Mouse (Mus musculus) effector memory CD4-positive, alpha-beta T cell, adult 5 months (primary cell): Measurements from ENCODE around the gene Dennd2c. TPM values are rescaled to one million over a fixed set of nuclear protein-coding genes. Genes with fewer than 3 reads are reported as not detected.

ENCODE experiments used
- polyA plus RNA-seq: library from polyadenylated mRNA; unstranded; fragments of 100-300 nt; shearing (Covaris generic); gene quantifications from one replicate; pipeline ENCODE4 v1.2.1, GENCODE M21; 2017

Dennd2c gene
- polyA plus RNA-seq: 0.76 TPM

DNA sequence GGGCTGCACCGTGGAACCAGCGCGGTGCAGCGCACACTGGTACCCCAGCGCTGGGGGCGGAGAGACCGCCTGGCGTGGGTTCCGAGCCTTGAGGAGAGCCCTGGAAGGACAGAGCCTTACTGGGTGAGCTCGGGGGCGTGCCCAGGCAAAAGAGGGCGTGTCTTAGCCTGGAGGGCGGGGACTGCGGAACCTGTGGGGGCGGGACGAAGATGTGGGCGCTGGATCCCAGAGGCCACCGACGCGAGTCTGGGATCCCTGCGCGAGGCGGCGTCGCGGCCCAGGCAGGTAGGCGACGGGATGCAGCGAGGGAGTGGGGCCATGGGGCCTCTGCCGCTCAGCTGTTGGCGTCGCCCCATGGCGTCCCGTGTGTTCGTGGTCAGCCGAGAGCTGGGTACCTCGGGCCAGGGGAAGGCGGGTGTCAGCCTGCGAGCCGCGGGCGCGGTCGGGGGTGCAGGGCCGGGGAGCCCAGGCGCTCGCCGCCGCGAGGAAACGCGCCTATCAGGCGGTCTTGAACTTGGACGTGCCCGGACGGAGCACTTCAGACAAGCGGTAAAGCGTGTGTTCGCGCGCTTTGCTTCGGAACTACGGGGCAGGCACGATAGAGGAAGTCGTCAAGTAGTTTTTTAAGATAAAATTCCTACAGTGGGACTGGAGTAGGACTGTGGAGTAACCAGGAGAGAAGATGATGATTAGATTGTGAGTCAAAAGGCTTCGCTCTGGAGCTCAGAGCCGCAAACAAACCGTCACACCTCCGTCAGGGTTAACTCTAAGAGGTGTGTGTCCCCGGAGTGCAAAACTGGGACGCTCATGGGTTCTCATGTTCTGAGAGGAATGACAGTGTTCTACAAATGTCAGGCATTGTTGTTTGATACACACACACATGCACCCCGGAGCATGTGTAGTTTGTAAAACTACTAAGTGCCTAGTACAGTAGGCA is at the start of gene Dennd2c:
Gene Dennd2c (plus strand): TSS at position 151 of the 937 bp plus-strand sequence.

DNA sequence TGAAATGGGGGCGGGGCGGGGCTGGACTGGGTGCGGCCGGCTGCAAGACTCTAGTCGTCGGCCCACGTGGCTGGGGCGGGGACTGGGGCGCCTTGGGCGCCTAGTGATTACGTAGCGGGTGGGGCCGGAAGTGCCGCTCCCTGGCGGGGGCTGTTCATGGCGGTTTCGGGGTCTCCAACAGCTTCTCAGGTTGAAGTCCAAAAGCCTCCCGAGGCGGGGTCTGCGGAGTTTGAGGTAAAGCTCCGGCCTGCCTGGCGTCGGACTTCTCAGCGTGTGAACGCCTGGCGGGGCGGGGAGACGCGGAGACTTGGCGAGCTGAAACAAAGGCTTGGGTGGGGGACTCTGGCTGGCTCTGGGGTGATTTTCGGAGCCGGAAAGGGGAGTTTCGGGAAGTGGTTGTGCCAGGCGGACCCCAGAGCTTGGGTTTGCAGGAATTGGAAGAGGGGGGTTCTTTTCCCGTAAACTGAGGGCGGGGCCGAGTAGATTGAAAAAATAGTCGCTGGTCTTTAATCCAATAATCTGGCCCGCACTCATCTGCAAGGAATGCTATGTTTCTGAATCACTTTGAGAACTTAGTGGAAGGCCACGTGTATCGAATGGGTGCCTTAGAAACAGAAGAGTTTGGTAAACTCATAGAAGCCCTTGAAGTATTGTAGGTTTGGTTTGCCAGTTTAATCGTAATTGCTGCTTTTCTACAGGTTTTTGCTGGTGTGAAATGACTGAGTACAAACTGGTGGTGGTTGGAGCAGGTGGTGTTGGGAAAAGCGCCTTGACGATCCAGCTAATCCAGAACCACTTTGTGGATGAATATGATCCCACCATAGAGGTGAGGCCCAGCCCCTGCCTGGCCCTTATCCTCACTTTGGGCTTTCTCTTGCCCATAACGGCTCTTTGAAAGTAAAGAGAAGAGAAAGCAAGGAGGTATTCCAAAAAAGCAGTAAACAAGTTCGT is 43.9 kb upstream of the Dennd2c start, which contains the start of gene Nras:
Gene Nras (plus strand): TSS at position 79 of the 951 bp plus-strand sequence.

DNA sequence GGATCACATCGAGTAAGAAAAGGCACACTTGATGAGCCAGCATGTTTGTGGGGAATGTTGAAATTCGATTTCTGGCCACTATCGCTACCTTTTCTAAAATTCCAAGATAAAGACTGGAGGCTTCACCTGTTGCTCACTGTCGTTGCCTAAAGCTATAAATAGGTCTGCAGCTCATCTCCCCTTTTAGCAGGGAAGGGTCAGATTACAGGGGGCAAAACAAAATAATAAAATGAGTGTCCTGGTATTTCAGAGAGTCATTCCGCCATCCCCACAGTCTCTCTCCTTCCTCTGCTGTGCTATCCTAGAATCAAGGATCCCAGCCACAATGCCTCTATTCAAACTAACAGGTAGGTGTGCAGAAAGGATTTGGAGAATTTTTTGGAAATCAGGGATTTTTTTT is 28.6 kb upstream of the Dennd2c start, which contains the start of gene Ampd1:
Gene Ampd1 (plus strand): TSS at position 244 of the 400 bp plus-strand sequence.

DNA sequence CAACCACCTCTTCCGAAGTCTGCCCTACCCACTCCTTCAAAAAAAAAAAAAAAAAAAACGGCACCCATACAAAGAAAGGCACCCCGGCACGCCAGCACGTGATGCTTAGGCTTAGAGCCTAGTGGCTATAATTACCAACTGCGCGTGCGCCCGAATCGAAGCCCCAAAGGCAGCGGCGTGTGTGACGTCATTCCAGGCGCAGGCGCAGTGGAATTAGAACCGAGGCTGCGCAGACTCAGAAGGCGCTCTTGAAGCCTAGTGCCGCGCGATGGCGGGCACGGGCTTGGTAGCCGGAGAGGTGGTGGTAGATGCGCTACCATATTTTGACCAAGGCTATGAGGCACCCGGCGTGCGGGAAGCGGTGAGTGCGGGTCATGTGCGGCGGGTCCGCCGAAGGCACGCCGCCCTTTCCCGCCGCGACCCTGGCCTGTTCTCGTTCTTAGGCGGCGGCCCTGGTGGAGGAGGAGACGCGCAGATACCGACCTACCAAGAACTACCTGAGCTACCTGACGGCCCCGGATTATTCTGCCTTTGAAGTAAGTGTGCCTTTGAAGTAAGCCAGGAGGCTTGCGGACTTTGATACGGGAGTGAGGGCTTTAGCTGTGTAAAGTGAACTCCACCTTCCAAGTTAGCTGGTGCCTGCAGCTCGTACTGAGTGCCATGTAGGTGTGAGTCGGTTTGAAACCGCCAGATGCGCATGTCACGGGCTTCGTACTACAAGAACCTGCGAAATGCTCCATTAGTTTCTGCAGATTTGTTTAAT is 69.3 kb downstream of the Dennd2c start, which contains the start of gene Bcas2:
Gene Bcas2 (plus strand): TSS at position 151 of the 763 bp plus-strand sequence.

Other genes with a start within 250 kb of the Dennd2c start
- not detected for gene Sycp1, start 166.5 kb upstream of the Dennd2c start, polyA plus RNA-seq
- not detected for gene Nr1h5, start 138.5 kb upstream of the Dennd2c start, polyA plus RNA-seq
- gene Sike1, start 106.9 kb upstream of the Dennd2c start, polyA plus RNA-seq: 74.3 TPM
- 546 TPM for gene Csde1, start 82.2 kb upstream of the Dennd2c start, polyA plus RNA-seq
- gene Nras, start 44.3 kb upstream of the Dennd2c start, polyA plus RNA-seq: 59.5 TPM
- gene Ampd1, start 28.6 kb upstream of the Dennd2c start, polyA plus RNA-seq: not detected
- 129 TPM for gene Bcas2, start 69.1 kb downstream of the Dennd2c start, polyA plus RNA-seq
- 19.2 TPM for gene Trim33, start 176.7 kb downstream of the Dennd2c start, polyA plus RNA-seq